Mouse (Mus musculus): ENCODE data around the gene Retn. TPM values are rescaled to one million over a fixed set of nuclear protein-coding genes. Genes with fewer than 3 reads are reported as not detected.

The Retn gene
- polyA plus RNA-seq, 1 experiment from 2014 or later = not detected

GRCm38 (mm10) chr8:3685422-3685821 lies 29.9 kb downstream of the Retn start:
- Histone ChIP-seq H3K27ac (replicated peaks) (no peak overlapping the region), H3K4me3 (no peak overlapping the region), H3K36me3 (peaks cover 23% of the 10 kb centered on the region), H3K4me1 (no peaks in the 10 kb centered on the region), H3K4me2 (replicated peaks) (no peak overlapping the region), H3K9ac (replicated peaks) (no peak overlapping the region), H3K27me3 (no peaks in the 10 kb centered on the region), H3K9me3 (no peaks in the 10 kb centered on the region)
- WGBS = 70% methylated on average over 5 of the region's 5 CpGs
- no peak for ATAC-seq (ENCODE audit: low FRiP score, low read depth)

- Histone ChIP-seq H3K9me3 (no peaks in the 10 kb centered on the region), H3K4me1 (no peaks in the 10 kb centered on the region), H3K27ac (replicated peaks) (no peak overlapping the region), H3K4me3 (no peak overlapping the region), H3K27me3 (no peaks in the 10 kb centered on the region), H3K9ac (replicated peaks) (no peak overlapping the region), H3K36me3 (peaks cover 5% of the 10 kb centered on the region; the same call in 1 of the 2 replicates), H3K4me2 (replicated peaks) (no peak overlapping the region)
- WGBS = 79% methylated on average over 6 of the region's 6 CpGs
- ATAC-seq (ENCODE audit: low FRiP score, low read depth) = no peak
These were observed 32.0 kb downstream of the Retn start for GRCm38 (mm10) chr8:3687537-3687936.

GRCm38 (mm10) chr8:3690774-3691173 lies 35.2 kb downstream of the Retn start:
- no peaks in the 10 kb centered on the region for H3K9me3 ChIP-seq
- H3K27me3 ChIP-seq = no peaks in the 10 kb centered on the region
- H3K4me3 ChIP-seq = no peak overlapping the region
- no peak overlapping the region for H3K27ac ChIP-seq (replicated peaks)
- no peak overlapping the region for H3K9ac ChIP-seq (replicated peaks)
- no peaks in the 10 kb centered on the region for H3K4me1 ChIP-seq
- no peak for ATAC-seq (ENCODE audit: low FRiP score, low read depth)
- 74% methylated on average over 3 of the region's 3 CpGs for WGBS
- no peak overlapping the region for H3K4me2 ChIP-seq (replicated peaks)
- no peaks in the 10 kb centered on the region for H3K36me3 ChIP-seq

GRCm38 (mm10) chr8:3694121-3694520 lies 38.6 kb downstream of the Retn start, which contains the start of gene Fcer2a:
Gene Fcer2a, minus strand, starts transcription at chr8:3694175.
- H3K9me3 ChIP-seq = no peaks in the 10 kb centered on the region
- 85% methylated on average over 3 of the region's 3 CpGs for WGBS
- no peak within 1 kb of the TSS for H3K4me2 ChIP-seq (replicated peaks)
- no peak for ATAC-seq (ENCODE audit: low FRiP score, low read depth)
- H3K9ac ChIP-seq (replicated peaks) = no peak within 1 kb of the TSS
- no peaks in the 10 kb centered on the region for H3K4me1 ChIP-seq
- no peaks in the 10 kb centered on the region for H3K27me3 ChIP-seq
- no peak within 1 kb of the TSS for H3K27ac ChIP-seq (replicated peaks)
- no peaks in the 10 kb centered on the region for H3K36me3 ChIP-seq
- H3K4me3 ChIP-seq = no peak within 1 kb of the TSS

GRCm38 (mm10) chr8:3701491-3701890 lies 45.9 kb downstream of the Retn start:
- H3K4me2 ChIP-seq (replicated peaks) = no peak overlapping the region
- no peaks in the 10 kb centered on the region for H3K4me1 ChIP-seq
- no peak overlapping the region for H3K4me3 ChIP-seq
- no peak for ATAC-seq (ENCODE audit: low FRiP score, low read depth)
- H3K36me3 ChIP-seq = no peaks in the 10 kb centered on the region
- 90% methylated on average over 1 of the region's 1 CpGs for whole genome bisulfite sequencing
- H3K9ac ChIP-seq (replicated peaks) = no peak overlapping the region
- no peaks in the 10 kb centered on the region for H3K27me3 ChIP-seq
- H3K27ac ChIP-seq (replicated peaks) = no peak overlapping the region
- H3K9me3 ChIP-seq = no peaks in the 10 kb centered on the region

GRCm38 (mm10) chr8:3705711-3706110 lies 50.1 kb downstream of the Retn start:
- Histone ChIP-seq H3K36me3 (no peaks in the 10 kb centered on the region), H3K4me1 (no peaks in the 10 kb centered on the region), H3K9me3 (no peaks in the 10 kb centered on the region), H3K4me3 (no peak overlapping the region), H3K27ac (replicated peaks) (no peak overlapping the region), H3K27me3 (no peaks in the 10 kb centered on the region), H3K4me2 (replicated peaks) (no peak overlapping the region), H3K9ac (replicated peaks) (no peak overlapping the region)
- WGBS = 64% methylated on average over 4 of the region's 4 CpGs
- no peak for ATAC-seq (ENCODE audit: low FRiP score, low read depth)

- Histone ChIP-seq H3K27ac (replicated peaks) (no peak overlapping the region), H3K9ac (replicated peaks) (no peak overlapping the region), H3K9me3 (no peaks in the 10 kb centered on the region), H3K4me2 (replicated peaks) (no peak overlapping the region), H3K4me3 (no peak overlapping the region), H3K27me3 (no peaks in the 10 kb centered on the region), H3K4me1 (no peaks in the 10 kb centered on the region), H3K36me3 (no peaks in the 10 kb centered on the region)
- ATAC-seq (ENCODE audit: low FRiP score, low read depth) = no peak
- 71% methylated on average over 7 of the region's 7 CpGs for WGBS
These were observed 52.0 kb downstream of the Retn start for GRCm38 (mm10) chr8:3707611-3708010.

Other genes with a start within 250 kb of the Retn start
- 3.3 and 3.4 TPM in 2 replicates for gene Pex11g, start 188.1 kb upstream of the Retn start, polyA plus RNA-seq (2016; fragmentation: Nextera tagmentation; extraction: Ambion mirVana)
- gene Tex45, start 184.9 kb upstream of the Retn start, polyA plus RNA-seq (2016; fragmentation: Nextera tagmentation; extraction: Ambion mirVana) = 0.19 and 0.25 TPM in 2 replicates
- gene Zfp358, start 162.6 kb upstream of the Retn start, polyA plus RNA-seq (2016; fragmentation: Nextera tagmentation; extraction: Ambion mirVana) = 82.8 and 89.5 TPM in 2 replicates
- 74.9 and 79.3 TPM in 2 replicates for gene Mcoln1, start 155.3 kb upstream of the Retn start, polyA plus RNA-seq (2016; fragmentation: Nextera tagmentation; extraction: Ambion mirVana)
- gene Pnpla6, start 140.4 kb upstream of the Retn start, polyA plus RNA-seq (2016; fragmentation: Nextera tagmentation; extraction: Ambion mirVana) = 30.5 and 35.0 TPM in 2 replicates
- 2.8 and 3.2 TPM in 2 replicates for gene C330021F23Rik, start 87.8 kb upstream of the Retn start, polyA plus RNA-seq (2016; fragmentation: Nextera tagmentation; extraction: Ambion mirVana)
- 22.9 and 26.5 TPM in 2 replicates for gene Camsap3, start 68.5 kb upstream of the Retn start, polyA plus RNA-seq (2016; fragmentation: Nextera tagmentation; extraction: Ambion mirVana)
- 62.8 and 65.2 TPM in 2 replicates for gene Xab2, start 34.5 kb upstream of the Retn start, polyA plus RNA-seq (2016; fragmentation: Nextera tagmentation; extraction: Ambion mirVana)
- gene Pet100, start 34.2 kb upstream of the Retn start, polyA plus RNA-seq (2016; fragmentation: Nextera tagmentation; extraction: Ambion mirVana) = 109 and 124 TPM in 2 replicates
- gene Pcp2, start 30.2 kb upstream of the Retn start, polyA plus RNA-seq (2016; fragmentation: Nextera tagmentation; extraction: Ambion mirVana) = 0.14 TPM in 1 of 2 replicates, not detected in the other
- gene Stxbp2, start 24.8 kb upstream of the Retn start, polyA plus RNA-seq (2016; fragmentation: Nextera tagmentation; extraction: Ambion mirVana) = 19.5 and 19.8 TPM in 2 replicates
- gene Mcemp1, start 10.0 kb downstream of the Retn start, polyA plus RNA-seq (2016; fragmentation: Nextera tagmentation; extraction: Ambion mirVana) = not detected in 2 replicates
- gene Fcor, start 16.6 kb downstream of the Retn start, polyA plus RNA-seq (2016; fragmentation: Nextera tagmentation; extraction: Ambion mirVana) = 7.0 and 7.9 TPM in 2 replicates
- gene Trappc5, start 20.5 kb downstream of the Retn start, polyA plus RNA-seq (2016; fragmentation: Nextera tagmentation; extraction: Ambion mirVana) = 46.6 and 49.0 TPM in 2 replicates
- gene Fcer2a, start 38.4 kb downstream of the Retn start, polyA plus RNA-seq (2016; fragmentation: Nextera tagmentation; extraction: Ambion mirVana) = 0.40 and 0.42 TPM in 2 replicates
- not detected in 2 replicates for gene Clec4g, start 64.9 kb downstream of the Retn start, polyA plus RNA-seq (2016; fragmentation: Nextera tagmentation; extraction: Ambion mirVana)
- gene Cd209a, start 93.2 kb downstream of the Retn start, polyA plus RNA-seq (2016; fragmentation: Nextera tagmentation; extraction: Ambion mirVana) = 0.20 TPM in 1 of 2 replicates, not detected in the other
- gene Cd209e, start 198.5 kb downstream of the Retn start, polyA plus RNA-seq (2016; fragmentation: Nextera tagmentation; extraction: Ambion mirVana) = not detected in 2 replicates
- gene Cd209d, start 222.8 kb downstream of the Retn start, polyA plus RNA-seq (2016; fragmentation: Nextera tagmentation; extraction: Ambion mirVana) = not detected in 2 replicates

All from midbrain, embryonic 12.5 days (tissue).